Mouse (Mus musculus) testis, adult 2 months (tissue): Measurements from ENCODE around the gene Csnk1g2.

ENCODE experiments used
- CTCF ChIP-seq: fragments of 200-500 bp; IDR thresholded peaks from 2 replicates; pipeline ENCODE4 v1.5.1; 2012; ENCODE audit warnings: low read depth, mild to moderate bottlenecking, inconsistent platforms, low read length, moderate library complexity; ENCODE audit not compliant: control insufficient read depth, insufficient read depth, insufficient replicate concordance
- POLR2A ChIP-seq: fragments of 200-500 bp; IDR thresholded peaks from 2 replicates; pipeline ENCODE4 v1.6.1; 2012; ENCODE audit warnings: low read depth, mild to moderate bottlenecking, inconsistent platforms, low read length, moderate library complexity; ENCODE audit not compliant: control insufficient read depth

- TF ChIP-seq CTCF (no peak), POLR2A (no peak)
Measured at GRCm38 (mm10) chr10:80610116-80610785, 12.4 kb upstream of the Csnk1g2 start.
